Mouse (Mus musculus) embryonic facial prominence, embryonic 12.5 days (tissue): ENCODE data around the gene Siglec1. TPM values are rescaled to one million over a fixed set of nuclear protein-coding genes. Genes with fewer than 3 reads are reported as not detected.
A peak's percentile ranks its signal among the peaks of the same experiment; 100 is the strongest.
"Not testable (repeated sequence)": the region's sequence is repeated elsewhere in the genome, so short reads cannot be mapped to it uniquely, and the experiment has no call there.

Experiments
- ATAC-seq: fragments of 200-750 bp; cut with Nextera tagmentation; 2 replicates; pipeline ENCODE4 v1.8.0; 2017; ENCODE audit not compliant: insufficient number of reproducible peaks, insufficient read depth, low FRiP score, low TSS enrichment
- H3K27ac ChIP-seq: fragments of 300-500 bp; sonication (generic); 2 replicates; pipeline ENCODE4 v1.5.1; 2016; ENCODE audit warnings: mild to moderate bottlenecking
- H3K27me3 ChIP-seq: fragments of 300-500 bp; sonication (generic); 2 replicates; pipeline ENCODE4 v1.6.1; 2016; ENCODE audit warnings: mild to moderate bottlenecking, moderate library complexity
- H3K36me3 ChIP-seq: fragments of 300-500 bp; sonication (generic); 2 replicates; pipeline ENCODE4 v1.6.1; 2016; ENCODE audit warnings: mild to moderate bottlenecking
- H3K4me1 ChIP-seq: fragments of 300-500 bp; sonication (generic); 2 replicates; pipeline ENCODE4 v1.6.1; 2016
- H3K4me2 ChIP-seq: fragments of 300-500 bp; sonication (generic); replicated peaks from 2 replicates; pipeline ENCODE4 v1.6.1; 2016; ENCODE audit warnings: mild to moderate bottlenecking, moderate library complexity
- H3K4me3 ChIP-seq: fragments of 300-500 bp; sonication (generic); 2 replicates; pipeline ENCODE4 v1.5.1; 2016; ENCODE audit warnings: mild to moderate bottlenecking
- H3K9ac ChIP-seq: fragments of 300-500 bp; sonication (generic); 2 replicates; pipeline ENCODE4 v1.6.1; 2016; ENCODE audit warnings: mild to moderate bottlenecking, moderate library complexity
- H3K9me3 ChIP-seq: fragments of 300-500 bp; sonication (generic); 2 replicates; pipeline ENCODE4 v1.6.1; 2016; ENCODE audit warnings: mild to moderate bottlenecking, moderate library complexity
- WGBS: fragments of 180-500 bp; shearing (Covaris S2); methylation state at CpG from one replicate; pipeline ENCODE4 v1.1.7; 2016; 5-methylcytosine and 5-hydroxymethylcytosine counted together
- polyA plus RNA-seq: library from polyadenylated mRNA; unstranded; fragments of >200 nt; fragmentation: Nextera tagmentation; extraction: Ambion mirVana; gene quantifications from 2 replicates; pipeline ENCODE4 v1.2.1, GENCODE M21; 2016

Gene Siglec1
- polyA plus RNA-seq, 1 experiment from 2014 or later: 0.08 TPM

DNA sequence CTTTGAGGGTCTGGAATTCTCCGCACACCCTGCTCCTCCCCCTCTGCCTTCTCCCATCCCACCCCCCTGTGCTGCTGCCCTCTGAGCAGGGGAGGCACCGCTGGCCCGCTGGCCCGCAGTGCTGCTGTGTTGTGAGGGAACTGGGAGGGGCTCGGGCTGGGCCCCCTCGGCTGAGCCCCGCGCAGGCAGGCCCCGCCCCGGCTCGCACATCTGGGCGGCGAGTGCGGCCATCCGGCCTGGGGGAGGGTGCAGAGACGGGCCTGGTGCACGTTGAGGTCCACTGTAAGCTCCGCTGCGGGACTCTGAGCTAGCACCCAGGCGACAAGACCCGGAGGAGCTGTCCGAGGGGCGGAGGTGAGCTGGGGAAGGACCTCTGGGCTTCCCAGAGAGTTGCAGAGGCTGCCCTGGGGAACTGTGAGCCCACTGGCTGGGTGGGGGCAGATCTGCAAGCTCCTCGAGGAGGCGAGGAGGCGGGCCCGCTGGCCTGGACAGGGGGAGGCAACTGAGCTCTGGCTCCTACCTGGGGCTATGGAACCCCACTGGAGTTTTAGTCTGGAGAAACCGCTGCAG lies 40.7 kb upstream of the Siglec1 start, which contains the start of gene Hspa12b:
TSS of gene Hspa12b (plus strand) at position 120 of the 570 bp plus-strand sequence.
- no peaks in the 10 kb centered on the region for H3K27me3 ChIP-seq
- 1% methylated on average over 28 of the region's 28 CpGs for WGBS
- H3K4me1 ChIP-seq: peaks cover 38% of the 10 kb centered on the region
- H3K4me2 ChIP-seq: peak within 1 kb of the TSS; percentile 58
- peak within 1 kb of the TSS; percentile 65 for H3K4me3 ChIP-seq
- peak; percentile 95 for ATAC-seq
- peak within 1 kb of the TSS; percentile 86 for H3K27ac ChIP-seq
- peak within 1 kb of the TSS; percentile 90 for H3K9ac ChIP-seq
- H3K36me3 ChIP-seq: peaks cover 5% of the 10 kb centered on the region; the same call in 1 of the 2 replicates
- H3K9me3 ChIP-seq: no peaks in the 10 kb centered on the region

DNA sequence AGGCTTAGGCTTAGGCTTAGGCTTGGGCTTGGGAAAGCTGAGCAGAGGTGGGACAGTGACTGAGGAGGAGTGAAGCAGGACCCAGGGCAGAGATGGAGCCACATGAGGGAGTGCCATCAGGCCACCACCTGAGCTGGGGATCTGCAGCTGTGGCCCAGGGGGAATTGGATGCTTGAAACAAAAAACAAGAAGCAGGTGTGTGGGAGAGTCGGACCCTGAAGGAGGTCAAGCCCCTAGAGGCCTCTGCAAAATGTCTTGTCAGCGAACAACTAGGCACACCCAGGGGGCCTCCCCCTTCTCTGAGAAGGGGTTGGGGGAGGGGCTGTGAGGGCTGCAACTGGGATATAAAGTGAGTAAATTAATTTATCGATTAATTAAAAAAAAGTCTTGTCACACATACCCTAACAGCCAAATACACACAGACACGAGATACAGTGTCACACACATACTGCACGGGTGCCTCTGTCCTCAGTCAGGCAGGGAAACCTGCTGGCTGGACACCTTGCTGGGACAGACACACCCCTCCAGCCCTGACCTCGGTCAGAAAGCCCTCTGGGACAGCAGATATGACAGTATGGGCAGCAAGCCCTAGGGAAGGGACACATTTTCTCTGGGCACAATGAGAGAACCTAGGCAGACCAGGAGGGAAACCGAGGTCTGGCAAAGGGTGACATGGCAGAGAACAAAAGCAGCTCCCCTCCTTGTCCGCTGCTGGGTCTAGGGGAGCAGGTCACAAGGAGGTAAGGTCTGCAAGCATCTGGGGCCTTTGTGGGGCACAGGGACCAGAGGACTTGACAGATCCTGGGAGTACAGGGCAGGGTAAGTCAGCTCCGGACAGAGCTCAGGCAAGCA lies 39.6 kb upstream of the Siglec1 start:
- ATAC-seq: no peak
- H3K9me3 ChIP-seq: no peaks in the 10 kb centered on the region
- H3K27me3 ChIP-seq: no peaks in the 10 kb centered on the region
- H3K4me3 ChIP-seq: no peak overlapping the region
- peak overlapping the region; percentile 86 for H3K27ac ChIP-seq
- 38% methylated on average over 9 of the region's 9 CpGs for WGBS
- H3K4me2 ChIP-seq: peak overlapping the region; percentile 58
- H3K4me1 ChIP-seq: peaks cover 32% of the 10 kb centered on the region
- peak overlapping the region; percentile 90 for H3K9ac ChIP-seq
- no peaks in the 10 kb centered on the region for H3K36me3 ChIP-seq

DNA sequence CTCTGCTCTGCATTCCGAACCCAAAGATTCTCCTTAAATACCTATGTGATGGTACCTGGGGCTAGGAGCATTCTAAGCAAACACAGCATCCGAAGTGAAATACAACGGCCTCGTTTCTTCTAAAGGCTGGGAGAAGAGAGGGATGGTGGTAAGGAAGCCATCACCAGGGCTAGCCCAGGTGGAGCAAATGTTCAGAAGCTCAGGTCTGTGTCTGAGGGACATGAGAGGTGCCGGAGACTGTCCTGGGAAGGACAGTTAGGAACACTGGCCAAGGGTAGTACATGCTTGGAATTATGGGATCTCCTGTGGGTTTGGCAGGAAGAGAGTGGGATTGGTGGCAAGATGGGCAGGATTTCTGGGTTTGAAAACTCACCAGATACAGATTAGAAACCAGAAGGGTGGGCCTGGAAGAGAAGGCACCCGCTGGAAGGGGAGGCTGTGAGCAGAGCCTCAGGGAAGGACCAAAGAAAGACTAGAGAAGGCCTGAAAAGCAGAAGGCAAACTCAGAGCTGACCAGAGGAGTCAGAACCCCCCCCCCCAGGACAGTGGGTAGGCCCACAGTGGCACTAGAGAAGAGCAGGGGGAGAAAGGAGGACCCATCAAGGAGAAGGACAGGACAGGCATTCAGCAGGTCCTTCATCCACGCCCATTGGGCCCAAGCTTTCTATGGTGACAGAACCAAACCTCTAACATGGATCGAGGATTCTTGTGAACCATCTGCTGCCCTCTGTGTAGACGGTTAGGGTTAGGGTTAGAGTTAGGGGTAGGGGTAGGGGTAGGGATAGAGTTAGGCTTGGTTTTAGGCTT lies 38.8 kb upstream of the Siglec1 start:
- Histone ChIP-seq H3K4me2 (no peak overlapping the region), H3K27me3 (no peaks in the 10 kb centered on the region), H3K4me3 (no peak overlapping the region), H3K4me1 (peaks cover 32% of the 10 kb centered on the region), H3K36me3 (no peaks in the 10 kb centered on the region), H3K27ac (no peak overlapping the region), H3K9ac (no peak overlapping the region), H3K9me3 (no peaks in the 10 kb centered on the region)
- WGBS: 90% methylated on average over 9 of the region's 9 CpGs
- ATAC-seq: no peak

DNA sequence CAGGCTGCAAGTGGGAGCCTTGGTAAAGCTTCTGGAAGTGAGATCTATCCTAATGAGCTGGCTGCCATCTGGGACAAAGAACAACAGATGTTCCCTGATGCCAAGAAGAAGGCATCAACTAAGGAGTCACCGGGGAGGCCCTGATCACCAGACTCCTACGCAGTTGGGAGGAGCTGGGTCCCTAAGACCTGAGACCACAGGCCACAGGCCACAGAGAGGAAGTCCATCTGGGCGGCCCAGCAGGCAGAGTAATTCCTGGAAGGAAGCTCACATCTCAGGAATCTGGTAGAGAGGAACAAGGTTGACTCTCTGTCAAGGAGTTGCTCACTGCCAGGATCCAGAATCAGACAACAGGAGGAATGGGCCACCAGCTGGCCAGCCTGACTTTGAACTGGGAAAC lies 37.6 kb upstream of the Siglec1 start:
- Histone ChIP-seq H3K4me3 (no peak overlapping the region), H3K36me3 (no peaks in the 10 kb centered on the region), H3K4me2 (no peak overlapping the region), H3K9me3 (no peaks in the 10 kb centered on the region), H3K27ac (no peak overlapping the region), H3K4me1 (peaks cover 30% of the 10 kb centered on the region), H3K27me3 (no peaks in the 10 kb centered on the region), H3K9ac (no peak overlapping the region)
- ATAC-seq: no peak
- 68% methylated on average over 3 of the region's 3 CpGs for WGBS

DNA sequence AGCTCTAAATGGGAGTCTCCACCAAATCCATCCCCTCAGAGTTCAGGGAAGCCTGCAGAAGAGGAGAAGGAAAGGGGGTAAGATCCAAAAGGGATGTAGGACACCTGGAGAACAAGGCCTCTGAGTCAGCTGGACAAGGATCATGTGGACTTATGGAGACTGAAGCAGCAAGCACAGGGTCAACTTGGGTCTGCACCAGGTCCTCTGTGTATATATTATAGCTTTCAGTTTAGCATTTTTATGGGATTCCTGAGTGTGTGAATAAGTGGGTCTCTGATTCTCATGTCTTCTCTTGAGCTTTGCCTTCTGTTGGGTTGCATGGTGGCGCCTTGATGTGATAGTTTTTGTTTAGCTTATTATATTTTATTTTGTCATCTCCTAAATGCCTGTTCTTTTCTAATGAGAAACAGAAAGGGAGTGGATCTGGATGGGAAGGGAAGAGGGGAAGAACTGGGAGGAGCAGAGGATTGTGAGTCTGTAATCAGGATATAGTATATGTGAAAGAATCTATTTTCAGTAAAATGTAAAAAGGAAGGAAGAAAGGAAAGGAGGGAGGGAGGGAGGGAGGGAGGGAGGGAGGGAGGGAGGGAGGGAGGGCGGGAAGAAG lies 32.5 kb upstream of the Siglec1 start:
- Histone ChIP-seq H3K27me3 (no peaks in the 10 kb centered on the region), H3K4me1 (no peaks in the 10 kb centered on the region), H3K9ac (no peak overlapping the region), H3K36me3 (no peaks in the 10 kb centered on the region), H3K9me3 (no peaks in the 10 kb centered on the region), H3K27ac (no peak overlapping the region), H3K4me3 (no peak overlapping the region), H3K4me2 (no peak overlapping the region)
- WGBS: 75% methylated on average over 2 of the region's 2 CpGs
- no peak for ATAC-seq

DNA sequence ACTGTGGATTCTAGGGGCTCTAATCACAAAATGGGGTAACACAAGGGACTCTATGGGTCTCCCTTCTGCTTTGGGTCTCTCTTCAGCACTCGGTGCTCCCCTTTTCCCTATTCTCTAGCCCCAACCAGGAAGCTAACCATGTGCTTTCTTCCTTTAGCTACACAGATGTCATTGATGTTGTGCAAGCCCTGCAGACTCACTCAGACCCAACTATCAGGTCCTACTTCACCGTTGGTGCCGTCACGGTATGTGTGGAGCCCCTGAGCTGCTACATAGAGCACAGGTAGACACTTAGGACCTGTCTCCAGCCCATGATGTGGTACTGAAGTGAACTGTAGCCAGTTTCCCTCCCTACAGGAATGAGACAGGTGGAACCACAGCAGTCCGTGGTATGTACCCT lies 19.4 kb upstream of the Siglec1 start:
- H3K9ac ChIP-seq: no peak overlapping the region
- WGBS: 83% methylated on average over 5 of the region's 5 CpGs
- H3K27me3 ChIP-seq: no peaks in the 10 kb centered on the region
- ATAC-seq: no peak
- no peak overlapping the region for H3K4me3 ChIP-seq
- H3K9me3 ChIP-seq: no peaks in the 10 kb centered on the region
- H3K36me3 ChIP-seq: no peaks in the 10 kb centered on the region
- no peaks in the 10 kb centered on the region for H3K4me1 ChIP-seq
- no peak overlapping the region for H3K27ac ChIP-seq
- H3K4me2 ChIP-seq: no peak overlapping the region

DNA sequence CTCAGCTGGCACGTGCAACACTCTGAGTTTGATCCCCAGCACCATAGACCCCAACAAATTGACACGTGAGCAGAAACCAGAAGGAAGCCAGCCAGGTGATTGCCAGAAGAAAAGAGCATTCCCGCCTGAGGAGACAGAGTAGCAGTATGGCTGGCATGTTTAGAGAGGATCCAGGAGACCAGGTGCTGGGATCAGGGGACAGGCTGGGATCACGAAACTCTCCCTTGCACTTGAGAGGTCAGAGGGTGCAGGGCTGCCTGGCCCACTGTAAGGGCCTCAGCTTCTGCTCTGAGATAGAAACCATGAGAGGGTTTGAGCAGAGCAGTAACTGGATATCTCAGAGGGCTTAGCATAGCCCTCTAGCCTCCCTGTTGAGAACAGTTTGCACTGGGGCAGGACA lies 18.5 kb upstream of the Siglec1 start:
- H3K27ac ChIP-seq, H3K4me1 ChIP-seq, H3K36me3 ChIP-seq, H3K9ac ChIP-seq, H3K9me3 ChIP-seq, ATAC-seq, H3K27me3 ChIP-seq, H3K4me2 ChIP-seq, H3K4me3 ChIP-seq: not testable (repeated sequence)
- WGBS: 69% methylated on average over 4 of the region's 4 CpGs

DNA sequence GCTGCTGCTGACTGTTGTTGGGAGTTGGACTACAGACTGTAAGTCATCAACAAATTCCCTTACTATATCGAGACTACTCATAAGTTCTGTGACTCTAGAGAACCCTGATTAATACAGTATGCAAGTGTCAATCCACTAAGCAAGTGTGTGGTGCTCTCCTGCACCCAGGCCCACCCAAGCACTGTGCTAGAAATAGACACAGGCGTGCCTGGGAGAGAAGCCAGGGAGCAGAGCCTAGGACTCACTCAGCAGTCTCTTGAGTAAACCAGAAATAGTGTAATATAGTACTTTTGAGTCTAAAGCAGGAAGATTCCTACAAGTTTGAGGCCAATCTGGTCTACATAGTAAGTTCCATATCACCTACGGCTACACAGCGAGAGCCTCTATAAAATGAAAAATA lies 17.5 kb upstream of the Siglec1 start:
- Histone ChIP-seq H3K27me3 (no peaks in the 10 kb centered on the region), H3K9ac (no peak overlapping the region), H3K4me2 (no peak overlapping the region), H3K27ac (no peak overlapping the region), H3K9me3 (no peaks in the 10 kb centered on the region), H3K4me1 (no peaks in the 10 kb centered on the region), H3K4me3 (no peak overlapping the region), H3K36me3 (no peaks in the 10 kb centered on the region)
- ATAC-seq: no peak
- WGBS: 85% methylated on average over 4 of the region's 4 CpGs

DNA sequence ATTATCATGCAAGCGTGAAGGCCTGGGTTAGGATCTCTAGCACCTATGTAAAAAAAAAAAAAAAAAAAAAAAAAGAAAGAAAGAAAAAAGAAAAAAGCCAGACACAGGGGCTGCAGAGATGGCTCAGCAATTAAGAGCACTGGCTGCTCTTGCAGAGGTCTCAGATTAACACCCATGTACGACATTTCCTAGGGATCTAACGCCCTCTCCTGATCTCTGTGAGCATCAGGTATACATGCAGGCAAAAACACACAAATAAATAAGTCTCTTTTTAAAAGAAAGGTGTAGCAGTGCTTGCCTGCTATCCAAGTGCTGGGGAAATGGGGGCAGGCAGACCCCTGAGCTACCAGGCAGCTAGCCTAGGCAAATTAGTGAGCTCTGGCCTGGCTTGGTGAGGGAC lies 15.0 kb upstream of the Siglec1 start:
- H3K4me1 ChIP-seq: peaks cover 8% of the 10 kb centered on the region
- WGBS: 52% methylated on average over 3 of the region's 3 CpGs

DNA sequence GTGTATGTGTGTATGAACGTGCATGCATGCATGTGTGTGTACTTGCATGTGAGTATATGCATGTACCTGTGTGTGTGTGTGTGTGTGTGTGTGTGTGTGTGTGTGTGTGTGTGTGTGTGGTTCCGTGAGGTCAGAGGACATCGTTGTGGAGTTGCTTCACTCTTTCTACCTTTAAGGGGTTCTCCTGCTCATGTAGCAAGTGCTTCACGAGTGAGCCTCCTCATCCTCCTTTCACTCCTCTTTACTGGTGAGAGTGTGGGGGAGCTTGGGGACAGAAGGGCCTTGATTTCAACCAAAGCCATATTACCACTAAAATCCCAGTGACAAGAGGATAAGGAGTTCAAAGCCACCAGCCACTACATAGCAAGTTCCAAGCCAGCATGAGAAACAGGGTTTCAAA lies 10.5 kb upstream of the Siglec1 start:
- Histone ChIP-seq H3K9me3 (no peaks in the 10 kb centered on the region), H3K4me1 (peaks cover 8% of the 10 kb centered on the region), H3K27ac (peak overlapping the region; percentile 70; the same call in 1 of the 2 replicates), H3K4me2 (no peak overlapping the region), H3K9ac (no peak overlapping the region), H3K27me3 (no peaks in the 10 kb centered on the region), H3K4me3 (no peak overlapping the region), H3K36me3 (no peaks in the 10 kb centered on the region)
- 63% methylated on average over 4 of the region's 4 CpGs for WGBS
- ATAC-seq: no peak

More for the DNA sequence above, 15.0 kb upstream of the Siglec1 start:
- H3K9me3 ChIP-seq: no peaks in the 10 kb centered on the region
- no peak overlapping the region for H3K9ac ChIP-seq
- no peak overlapping the region for H3K4me3 ChIP-seq
- H3K4me2 ChIP-seq: no peak overlapping the region
- ATAC-seq: no peak
- no peak overlapping the region for H3K27ac ChIP-seq
- no peaks in the 10 kb centered on the region for H3K36me3 ChIP-seq
- H3K27me3 ChIP-seq: no peaks in the 10 kb centered on the region

DNA sequence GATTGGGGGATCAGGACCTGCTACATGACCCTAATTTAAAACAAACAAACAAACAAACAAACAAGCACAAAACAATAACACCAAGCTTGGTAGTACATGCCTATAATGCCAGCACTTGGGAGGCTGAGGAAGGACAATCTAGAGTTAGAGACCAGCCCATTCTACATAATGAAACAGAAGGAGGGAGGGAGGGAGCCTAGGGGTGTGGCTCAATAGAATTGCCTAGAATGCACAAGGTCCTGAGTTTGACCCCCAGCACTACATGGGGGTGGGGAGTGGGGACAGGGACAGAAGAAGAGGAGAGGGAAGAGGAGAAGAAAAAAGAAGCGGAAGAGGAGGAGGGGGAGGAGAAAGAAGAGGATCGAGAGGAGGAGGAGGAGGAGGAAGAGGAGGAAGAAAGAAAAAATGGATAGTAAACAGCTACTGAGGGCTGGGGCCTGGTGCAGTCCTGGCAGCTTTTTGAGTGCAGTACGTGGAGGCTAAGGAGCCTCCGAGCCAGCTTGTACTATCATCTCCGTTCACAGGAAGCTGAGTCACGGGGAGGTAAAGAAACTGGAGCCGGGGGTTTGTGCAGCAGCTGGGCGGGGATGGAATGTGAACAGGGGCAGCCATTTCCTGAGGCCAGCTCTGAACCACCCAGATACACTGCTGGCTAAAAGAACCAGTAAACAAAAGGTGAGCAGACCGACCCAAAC lies 9.7 kb upstream of the Siglec1 start:
- Histone ChIP-seq H3K27ac (peak overlapping the region; percentile 70), H3K9ac (no peak overlapping the region), H3K4me2 (peak overlapping the region; percentile 23), H3K9me3 (no peaks in the 10 kb centered on the region), H3K27me3 (no peaks in the 10 kb centered on the region), H3K4me3 (no peak overlapping the region), H3K36me3 (no peaks in the 10 kb centered on the region), H3K4me1 (peaks cover 8% of the 10 kb centered on the region)
- peak; percentile 78 for ATAC-seq
- 8% methylated on average over 9 of the region's 9 CpGs for WGBS
